Mouse (Mus musculus) liver, embryonic 14.5 days (tissue): ENCODE results near the gene Atp6v1g1. TPM values are rescaled to one million over a fixed set of nuclear protein-coding genes. Genes with fewer than 3 reads are reported as not detected.

Experiments
- ATAC-seq: fragments of 200-750 bp; cut with Nextera tagmentation; 2 replicates; pipeline ENCODE4 v1.8.0; 2017; ENCODE audit warnings: moderate number of reproducible peaks, mild to moderate bottlenecking, moderate library complexity; ENCODE audit not compliant: insufficient read depth
- DNase-seq, 3 experiments: peaks; one replicate each; pipeline ENCODE4 v3.0.0-alpha.2; 2012 to 2013; ENCODE audit warnings: low read depth in 3 of 3, low spot score in 3 of 3
- H3K27ac ChIP-seq: fragments of 300-500 bp; sonication (generic); 2 replicates; pipeline ENCODE4 v1.5.1; 2014; ENCODE audit warnings: moderate library complexity, mild to moderate bottlenecking, control low read depth, inconsistent platforms
- H3K27me3 ChIP-seq: fragments of 300-500 bp; sonication (generic); 2 replicates; pipeline ENCODE4 v1.6.1; 2014; ENCODE audit warnings: mild to moderate bottlenecking, low read length, moderate library complexity; ENCODE audit not compliant: control insufficient read depth, insufficient read depth
- H3K36me3 ChIP-seq: fragments of 300-500 bp; sonication (generic); replicated peaks from 2 replicates; pipeline ENCODE4 v1.6.1; 2014; ENCODE audit warnings: low read depth; ENCODE audit not compliant: control insufficient read depth, insufficient read depth
- H3K4me1 ChIP-seq, 2 experiments: fragments of 200-500 bp in 1 of 2; fragments of 300-500 bp in 1 of 2; sonication (generic) in 1 of 2; replicated peaks; 2 replicates each; pipeline ENCODE4 v1.6.1; 2012 to 2014; ENCODE audit warnings: antibody characterized with exemption in 1 of 2, inconsistent platforms in 1 of 2, low read length in 1 of 2; ENCODE audit not compliant: control insufficient read depth in 2 of 2, insufficient read depth in 2 of 2
- H3K4me2 ChIP-seq: fragments of 300-500 bp; sonication (generic); 2 replicates; pipeline ENCODE4 v1.6.1; 2014; ENCODE audit warnings: low read depth, mild to moderate bottlenecking, control low read depth, moderate library complexity
- H3K4me3 ChIP-seq, 2 experiments: fragments of 200-500 bp in 1 of 2; fragments of 300-500 bp in 1 of 2; sonication (generic) in 1 of 2; 2 replicates each; pipeline ENCODE4 v1.5.1; 2012 to 2014; ENCODE audit warnings: low read depth in 2 of 2, low read length in 2 of 2, mild to moderate bottlenecking in 2 of 2, control low read depth in 1 of 2, inconsistent platforms in 1 of 2, moderate library complexity in 1 of 2; ENCODE audit not compliant: insufficient read depth in 1 of 2
- H3K9ac ChIP-seq: fragments of 300-500 bp; sonication (generic); replicated peaks from 2 replicates; pipeline ENCODE4 v1.6.1; 2014; ENCODE audit warnings: mild to moderate bottlenecking, control low read depth, moderate library complexity
- H3K9me3 ChIP-seq: fragments of 300-500 bp; sonication (generic); 2 replicates; pipeline ENCODE4 v1.6.1; 2016; ENCODE audit warnings: low read length, mixed read lengths; ENCODE audit not compliant: control insufficient read depth
- CTCF ChIP-seq: IDR thresholded peaks from 2 replicates; pipeline ENCODE4 v1.5.1; 2016; ENCODE audit warnings: antibody characterized with exemption, low read depth, control low read depth
- EP300 ChIP-seq: IDR thresholded peaks from 2 replicates; pipeline ENCODE4 v1.6.1; 2016; ENCODE audit warnings: antibody characterized with exemption, low read depth
- WGBS: fragments of 180-500 bp; shearing (Covaris S2); extraction: QIAGEN DNeasy Blood & Tissue Kit; methylation state at CpG from one replicate; pipeline ENCODE4 v1.1.7; 2014; ENCODE audit not compliant: insufficient replicate concordance; 5-methylcytosine and 5-hydroxymethylcytosine counted together
- polyA plus RNA-seq, 2 experiments: library from polyadenylated mRNA; depleted of rRNA in 1 of 2; stranded (reverse) in 1 of 2; unstranded in 1 of 2; fragments of >200 nt; fragmentation: Nextera tagmentation in 1 of 2; extraction: Ambion mirVana in 1 of 2; gene quantifications; 2 replicates each; pipeline versions ENCODE4 v1.2.1 to v1.2.3; 2012 to 2014

Gene Atp6v1g1
- polyA plus RNA-seq, 2 experiments: 42.6 to 117 TPM

GRCm38 (mm10) chr4:63572621-63573020 lies 28.0 kb downstream of the Atp6v1g1 start:
- no peak for DNase-seq
- no peak overlapping the region for H3K27ac ChIP-seq
- 69% methylated on average over 5 of the region's 5 CpGs for WGBS

GRCm38 (mm10) chr4:63579649-63580048 lies 35.1 kb downstream of the Atp6v1g1 start:
- Histone ChIP-seq H3K9me3 (no peaks in the 10 kb centered on the region), H3K27me3 (no peaks in the 10 kb centered on the region), H3K4me1 (no peaks in the 10 kb centered on the region), H3K9ac (no peak overlapping the region), H3K27ac (no peak overlapping the region), H3K36me3 (no peaks in the 10 kb centered on the region), H3K4me3 (no peak overlapping the region), H3K4me2 (no peak overlapping the region)
- DNase-seq (no peak), ATAC-seq (no peak)
- WGBS: 73% methylated on average over 14 of the region's 14 CpGs
- TF ChIP-seq EP300 (no peak), CTCF (no peak)

More at GRCm38 (mm10) chr4:63572621-63573020, 28.0 kb downstream of the Atp6v1g1 start:
- H3K4me1 ChIP-seq: no peaks in the 10 kb centered on the region
- ATAC-seq: no peak
- no peak overlapping the region for H3K4me3 ChIP-seq
- H3K9ac ChIP-seq: no peak overlapping the region
- no peaks in the 10 kb centered on the region for H3K36me3 ChIP-seq
- no peak overlapping the region for H3K4me2 ChIP-seq
- no peaks in the 10 kb centered on the region for H3K9me3 ChIP-seq
- no peaks in the 10 kb centered on the region for H3K27me3 ChIP-seq
- TF ChIP-seq CTCF (no peak), EP300 (no peak)

- no peak overlapping the region for H3K27ac ChIP-seq
- no peaks in the 10 kb centered on the region for H3K4me1 ChIP-seq
- no peaks in the 10 kb centered on the region for H3K9me3 ChIP-seq
- DNase-seq (no peak), ATAC-seq (no peak)
- H3K4me3 ChIP-seq: no peak overlapping the region
- TF ChIP-seq CTCF (no peak), EP300 (no peak)
- H3K27me3 ChIP-seq: no peaks in the 10 kb centered on the region
- no peak overlapping the region for H3K4me2 ChIP-seq
- H3K36me3 ChIP-seq: no peaks in the 10 kb centered on the region
- H3K9ac ChIP-seq: no peak overlapping the region
- WGBS: 69% methylated on average over 6 of the region's 6 CpGs
Observed at GRCm38 (mm10) chr4:63580078-63580477, 35.5 kb downstream of the Atp6v1g1 start.

- TF ChIP-seq CTCF (no peak), EP300 (no peak)
- 74% methylated on average over 5 of the region's 5 CpGs for WGBS
Observed at GRCm38 (mm10) chr4:63582580-63582979, 38.0 kb downstream of the Atp6v1g1 start.

GRCm38 (mm10) chr4:63585216-63585615 lies 40.6 kb downstream of the Atp6v1g1 start:
- 79% methylated on average over 10 of the region's 10 CpGs for WGBS
- ATAC-seq: no peak
- DNase-seq: no peak
- Histone ChIP-seq H3K9me3 (no peaks in the 10 kb centered on the region), H3K27ac (no peak overlapping the region), H3K27me3 (no peaks in the 10 kb centered on the region), H3K4me2 (no peak overlapping the region), H3K36me3 (no peaks in the 10 kb centered on the region), H3K9ac (no peak overlapping the region), H3K4me1 (no peaks in the 10 kb centered on the region), H3K4me3 (no peak overlapping the region)
- TF ChIP-seq EP300: no peak

More at GRCm38 (mm10) chr4:63582580-63582979, 38.0 kb downstream of the Atp6v1g1 start:
- DNase-seq (no peak), ATAC-seq (no peak)
- Histone ChIP-seq H3K4me3 (no peak overlapping the region), H3K4me1 (no peaks in the 10 kb centered on the region), H3K27me3 (no peaks in the 10 kb centered on the region), H3K9me3 (no peaks in the 10 kb centered on the region), H3K9ac (no peak overlapping the region), H3K4me2 (no peak overlapping the region), H3K27ac (no peak overlapping the region), H3K36me3 (no peaks in the 10 kb centered on the region)
